Mouse (Mus musculus) forebrain, embryonic 14.5 days (tissue): Measurements from ENCODE around the gene Try10. TPM values are rescaled to one million over a fixed set of nuclear protein-coding genes. Genes with fewer than 3 reads are reported as not detected.
"Not testable (repeated sequence)": the region's sequence is repeated elsewhere in the genome, so short reads cannot be mapped to it uniquely, and the experiment has no call there.

Source experiments
- ATAC-seq: fragments of 200-750 bp; cut with Nextera tagmentation; 2 replicates; pipeline ENCODE4 v1.8.0; 2017; ENCODE audit warnings: mild to moderate bottlenecking, moderate library complexity
- DNase-seq: peaks from one replicate; pipeline ENCODE4 v3.0.0-alpha.2; 2015; ENCODE audit warnings: low spot score
- H3K27ac ChIP-seq: fragments of 300-500 bp; sonication (generic); 2 replicates; pipeline ENCODE4 v1.5.1; 2014; ENCODE audit warnings: low read depth, mild to moderate bottlenecking, control low read depth, low read length, moderate library complexity
- H3K27me3 ChIP-seq: fragments of 300-500 bp; sonication (generic); replicated peaks from 2 replicates; pipeline ENCODE4 v1.6.1; 2014; ENCODE audit warnings: low read length, control low read depth, mixed read lengths; ENCODE audit not compliant: control insufficient read depth, insufficient read depth
- H3K36me3 ChIP-seq: fragments of 300-500 bp; sonication (generic); 2 replicates; pipeline ENCODE4 v1.6.1; 2014; ENCODE audit warnings: low read length, control low read depth; ENCODE audit not compliant: control insufficient read depth, insufficient read depth
- H3K4me1 ChIP-seq: fragments of 300-500 bp; sonication (generic); 2 replicates; pipeline ENCODE4 v1.6.1; 2014; ENCODE audit warnings: antibody characterized with exemption, low read length, control low read depth; ENCODE audit not compliant: control insufficient read depth, insufficient read depth
- H3K4me2 ChIP-seq: fragments of 300-500 bp; sonication (generic); 2 replicates; pipeline ENCODE4 v1.6.1; 2014; ENCODE audit warnings: mild to moderate bottlenecking, control low read depth, low read length
- H3K4me3 ChIP-seq: fragments of 300-500 bp; sonication (generic); 2 replicates; pipeline ENCODE4 v1.5.1; 2014; ENCODE audit warnings: low read depth, low read length, control low read depth
- H3K9ac ChIP-seq: fragments of 300-500 bp; sonication (generic); 2 replicates; pipeline ENCODE4 v1.6.1; 2014; ENCODE audit warnings: mild to moderate bottlenecking, low read length, control low read depth, moderate library complexity
- H3K9me3 ChIP-seq: fragments of 300-500 bp; sonication (generic); replicated peaks from 2 replicates; pipeline ENCODE4 v1.6.1; 2016; ENCODE audit warnings: low read length, control low read depth, mixed read lengths; ENCODE audit not compliant: control insufficient read depth
- WGBS: fragments of 180-500 bp; shearing (Covaris S2); extraction: QIAGEN DNeasy Blood & Tissue Kit; methylation state at CpG from one replicate; pipeline ENCODE4 v1.1.7; 2014; 5-methylcytosine and 5-hydroxymethylcytosine counted together
- polyA plus RNA-seq: library from polyadenylated mRNA; unstranded; fragments of >200 nt; fragmentation: Nextera tagmentation; extraction: Ambion mirVana; gene quantifications from 2 replicates; pipeline ENCODE4 v1.2.1, GENCODE M21; 2014

The Try10 gene
- polyA plus RNA-seq: not detected in 2 replicates

DNA sequence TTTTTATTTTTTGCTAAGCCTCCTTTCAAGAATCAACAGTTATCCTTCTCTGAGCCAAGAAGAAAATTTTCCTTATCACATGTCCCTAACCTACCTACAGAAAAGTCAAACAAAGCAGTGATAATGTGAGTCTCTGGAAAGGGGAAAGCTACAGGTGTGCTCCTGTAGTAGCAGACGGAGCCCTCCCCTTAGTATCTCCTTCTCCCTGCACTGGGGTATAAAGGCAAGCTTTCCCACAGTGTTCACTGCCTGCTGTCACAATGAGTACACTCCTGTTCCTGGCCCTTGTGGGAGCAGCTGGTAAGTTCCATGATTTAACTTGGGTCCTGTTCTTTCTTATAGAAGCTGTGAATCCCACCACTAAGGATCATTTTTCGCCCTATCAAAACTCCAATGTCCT, at the start of gene Try10:
Gene Try10, plus strand, starts transcription at position 174 of the 400 bp plus-strand sequence.
- no peaks in the 10 kb centered on the region for H3K27me3 ChIP-seq
- ATAC-seq (no peak), DNase-seq (no peak)
- WGBS: 83% methylated on average over 2 of the region's 2 CpGs
- H3K9me3 ChIP-seq: no peaks in the 10 kb centered on the region
- no peak within 1 kb of the TSS for H3K4me2 ChIP-seq
- no peaks in the 10 kb centered on the region for H3K36me3 ChIP-seq
- H3K27ac ChIP-seq: no peak within 1 kb of the TSS
- H3K4me1 ChIP-seq: no peaks in the 10 kb centered on the region
- H3K9ac ChIP-seq: no peak within 1 kb of the TSS
- H3K4me3 ChIP-seq: no peak within 1 kb of the TSS

DNA sequence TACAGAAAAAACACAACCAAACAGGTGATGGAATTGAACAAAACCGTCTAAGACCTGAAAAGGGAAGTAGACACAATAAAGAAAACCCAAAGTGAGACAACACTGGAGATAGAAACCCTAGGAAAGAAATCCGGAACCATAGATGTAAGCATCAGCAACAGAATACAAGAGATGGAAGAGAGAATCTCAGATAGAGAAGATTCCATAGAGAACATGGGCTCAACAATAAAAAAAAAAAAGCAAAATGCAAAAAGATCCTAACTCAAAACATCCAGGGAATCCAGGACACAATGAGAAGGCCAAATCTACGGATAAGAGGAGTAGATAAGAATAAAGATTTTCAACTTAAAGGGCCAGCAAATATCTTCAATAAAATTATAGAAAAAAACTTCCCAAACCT, 37.2 kb upstream of the Try10 start, which contains the start of gene Try5:
Gene Try5, minus strand, starts transcription at position 101 of the 400 bp plus-strand sequence.
- not testable (repeated sequence) for H3K9ac ChIP-seq, H3K27me3 ChIP-seq, H3K36me3 ChIP-seq, H3K27ac ChIP-seq, H3K4me3 ChIP-seq, ATAC-seq, DNase-seq, H3K9me3 ChIP-seq, H3K4me1 ChIP-seq, H3K4me2 ChIP-seq
- 73% methylated on average over 3 of the region's 3 CpGs for WGBS

DNA sequence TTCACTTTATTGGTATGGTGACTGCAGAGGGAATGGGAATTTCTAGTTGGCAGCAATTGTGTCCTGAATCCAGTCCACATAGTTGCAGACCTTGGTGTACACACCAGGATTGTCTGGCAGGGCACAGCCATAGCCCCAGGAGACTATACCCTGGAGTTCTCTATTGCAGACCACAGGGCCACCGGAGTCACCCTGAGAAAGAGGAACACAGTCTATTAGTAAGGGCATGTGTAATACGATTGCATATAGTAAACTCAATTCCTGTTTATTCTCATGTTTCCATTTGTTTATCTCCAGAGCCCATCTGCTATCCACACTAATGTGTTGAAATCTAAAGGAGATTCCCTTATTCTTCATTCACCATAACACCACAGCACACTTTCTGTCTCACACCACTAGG, 19.9 kb downstream of the Try10 start:
- ATAC-seq, H3K9ac ChIP-seq, DNase-seq, H3K36me3 ChIP-seq, H3K27ac ChIP-seq, H3K9me3 ChIP-seq, H3K4me1 ChIP-seq, H3K4me2 ChIP-seq, H3K4me3 ChIP-seq, H3K27me3 ChIP-seq: not testable (repeated sequence)
- 86% methylated on average over 1 of the region's 2 CpGs for WGBS

DNA sequence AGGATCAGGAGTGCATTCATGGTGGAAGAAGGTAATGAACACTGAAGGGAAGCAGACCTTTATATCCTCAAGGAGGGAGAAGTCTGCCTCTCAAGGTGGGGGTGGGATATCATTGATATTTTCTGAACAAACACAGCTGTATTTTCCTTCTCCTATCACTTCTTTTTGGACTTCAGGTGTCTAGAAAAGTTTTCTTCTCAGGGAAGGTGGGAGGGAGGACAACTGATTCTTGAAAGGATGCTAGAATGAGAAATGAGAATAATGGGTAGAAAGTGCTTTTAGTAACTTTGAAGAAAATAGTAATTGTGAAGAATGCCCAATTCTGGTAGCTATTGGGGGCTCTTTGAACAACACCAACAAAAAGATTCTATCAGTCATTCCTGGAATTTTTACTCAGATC, 23.7 kb downstream of the Try10 start, which contains the start of gene Prss3:
Gene Prss3, minus strand, starts transcription at position 101 of the 400 bp plus-strand sequence.
- H3K27me3 ChIP-seq, DNase-seq, H3K9me3 ChIP-seq, H3K4me2 ChIP-seq, H3K4me1 ChIP-seq, H3K4me3 ChIP-seq, H3K9ac ChIP-seq, ATAC-seq, H3K36me3 ChIP-seq, H3K27ac ChIP-seq: not testable (repeated sequence)

DNA sequence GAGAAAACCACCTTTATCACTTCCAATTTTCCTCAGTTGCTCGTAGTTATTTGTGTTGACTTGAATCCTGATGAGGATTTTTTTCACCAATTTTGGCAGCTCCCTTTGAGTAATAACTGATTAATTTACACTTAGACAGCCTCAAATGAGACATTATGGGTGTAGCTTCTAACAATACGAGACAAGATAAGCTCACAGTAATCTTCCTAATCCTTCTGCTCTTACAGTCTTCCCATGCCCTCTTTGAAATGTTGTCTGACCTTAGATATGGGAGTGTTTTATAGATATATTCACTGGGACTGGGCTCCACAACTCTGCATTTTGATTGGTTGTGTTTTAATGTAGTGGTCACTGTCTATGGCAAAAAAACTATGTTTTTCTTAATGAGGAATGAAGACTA, 32.9 kb downstream of the Try10 start:
- H3K4me3 ChIP-seq: no peak overlapping the region
- H3K27me3 ChIP-seq: no peaks in the 10 kb centered on the region
- H3K9me3 ChIP-seq: no peaks in the 10 kb centered on the region
- no peaks in the 10 kb centered on the region for H3K36me3 ChIP-seq
- H3K4me1 ChIP-seq: no peaks in the 10 kb centered on the region
- no peak overlapping the region for H3K4me2 ChIP-seq
- 81% methylated on average over 2 of the region's 2 CpGs for WGBS
- ATAC-seq: no peak
- no peak for DNase-seq
- H3K9ac ChIP-seq: no peak overlapping the region
- H3K27ac ChIP-seq: no peak overlapping the region

DNA sequence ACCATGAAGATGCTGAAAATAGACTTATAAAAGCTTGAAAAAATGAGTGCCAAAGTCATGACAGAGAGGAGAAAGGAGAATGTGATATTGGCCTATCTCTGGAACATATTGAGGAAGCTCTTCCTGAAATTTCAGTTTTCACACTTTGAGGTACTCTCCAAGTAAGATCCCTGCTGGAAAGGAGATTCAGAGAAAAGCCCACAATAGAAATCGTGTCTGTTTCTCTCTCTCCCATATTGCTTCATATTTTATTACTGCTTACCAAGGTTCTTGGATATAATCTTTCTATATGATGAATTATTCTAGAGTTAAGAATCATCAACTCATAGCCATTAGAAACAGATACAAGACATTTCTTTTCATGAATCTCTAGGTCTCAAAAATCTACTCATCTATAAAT, 37.7 kb downstream of the Try10 start:
- not testable (repeated sequence) for H3K9ac ChIP-seq, H3K4me1 ChIP-seq, DNase-seq, H3K9me3 ChIP-seq, H3K27me3 ChIP-seq, ATAC-seq, H3K36me3 ChIP-seq, H3K27ac ChIP-seq, H3K4me3 ChIP-seq, H3K4me2 ChIP-seq
- 83% methylated on average over 1 of the region's 1 CpGs for WGBS

DNA sequence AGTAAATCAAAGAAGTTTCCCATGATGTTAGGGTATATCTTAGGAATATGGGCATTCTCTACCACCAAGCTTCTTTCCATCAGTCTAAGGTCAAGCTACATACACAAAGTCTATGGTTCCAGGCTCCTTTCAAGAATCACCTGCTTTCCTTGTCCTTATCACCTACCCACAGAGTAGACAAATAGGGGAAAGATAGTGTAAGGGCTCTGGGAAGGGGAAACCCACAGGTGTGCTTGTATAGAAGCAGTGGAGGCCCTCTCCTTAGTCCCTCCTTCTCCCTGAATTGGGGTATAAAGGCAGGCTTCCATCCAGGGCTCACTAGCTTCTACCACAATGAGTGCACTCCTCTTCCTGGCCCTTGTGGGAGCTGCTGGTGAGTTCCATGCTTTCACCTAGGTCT, 38.2 kb downstream of the Try10 start, which contains the start of gene Gm5771:
Gene Gm5771, plus strand, starts transcription at position 301 of the 400 bp plus-strand sequence.
- not testable (repeated sequence) for H3K9ac ChIP-seq, H3K4me2 ChIP-seq, H3K4me3 ChIP-seq, H3K4me1 ChIP-seq, H3K27ac ChIP-seq, ATAC-seq, H3K9me3 ChIP-seq, DNase-seq, H3K36me3 ChIP-seq, H3K27me3 ChIP-seq

Other genes starting within 250 kb of the Try10 start
- gene Try4, start 51.8 kb upstream of the Try10 start, polyA plus RNA-seq: not detected in 2 replicates
- 0.47 and 0.60 TPM in 2 replicates for gene Try5, start 37.3 kb upstream of the Try10 start, polyA plus RNA-seq
- gene Prss3, start 23.6 kb downstream of the Try10 start, polyA plus RNA-seq: not detected in 2 replicates
- gene Gm5771, start 38.3 kb downstream of the Try10 start, polyA plus RNA-seq: not detected in 2 replicates
- not detected in 2 replicates for gene Gm10334, start 92.0 kb downstream of the Try10 start, polyA plus RNA-seq
- gene Prss1, start 104.8 kb downstream of the Try10 start, polyA plus RNA-seq: not detected in 2 replicates
- not detected in 2 replicates for gene Prss2, start 167.7 kb downstream of the Try10 start, polyA plus RNA-seq